Mouse (Mus musculus): Measurements from ENCODE around the gene Zfp991. TPM values are rescaled to one million over a fixed set of nuclear protein-coding genes. Genes with fewer than 3 reads are reported as not detected.
"Not testable (repeated sequence)": the region's sequence is repeated elsewhere in the genome, so short reads cannot be mapped to it uniquely, and the experiment has no call there.

Gene Zfp991
- polyA plus RNA-seq, 1 experiment from 2014 or later, result 1.9 TPM

- not testable (repeated sequence) for H3K4me2 ChIP-seq (replicated peaks; ENCODE audit: low read depth, low read length); H3K36me3 ChIP-seq (ENCODE audit: insufficient read depth, low read length); ATAC-seq; H3K9ac ChIP-seq (replicated peaks; ENCODE audit: low read depth); H3K4me3 ChIP-seq (ENCODE audit: low read depth, low read length); H3K27ac ChIP-seq (ENCODE audit: low read length); H3K4me1 ChIP-seq (ENCODE audit: insufficient read depth, low read depth, low read length); H3K27me3 ChIP-seq (replicated peaks; ENCODE audit: insufficient read depth, low read length); DNase-seq (ENCODE audit: low spot score)
- peaks cover 14% of the 10 kb centered on the region for H3K9me3 ChIP-seq (ENCODE audit: low read length)
- 85% methylated on average over 4 of the region's 4 CpGs for WGBS
Observed at GRCm38 (mm10) chr4:147125870-147126269, 6.0 kb upstream of the Zfp991 start.

DNA sequence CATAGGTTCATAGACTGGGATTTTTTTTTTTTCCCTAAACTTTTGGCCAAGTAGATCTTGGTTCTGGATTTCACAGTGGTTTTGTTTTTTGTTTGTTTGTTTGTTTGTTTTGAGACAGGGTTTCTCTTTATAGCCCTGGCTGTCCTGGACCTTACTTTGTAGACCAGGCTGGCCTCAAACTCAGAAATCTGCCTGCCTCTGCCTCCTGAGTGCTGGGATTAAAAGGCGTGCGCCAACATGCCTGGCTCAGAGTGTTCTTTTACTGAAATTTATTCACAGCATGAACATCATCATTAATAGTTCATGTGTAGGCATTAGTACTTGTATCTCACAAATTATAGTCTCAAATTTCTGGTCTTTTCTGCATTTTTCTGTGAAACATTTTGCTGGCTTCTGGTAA lies 5.4 kb upstream of the Zfp991 start:
- H3K27me3 ChIP-seq (replicated peaks; ENCODE audit: insufficient read depth, low read length); H3K4me3 ChIP-seq (ENCODE audit: low read depth, low read length); H3K4me1 ChIP-seq (ENCODE audit: insufficient read depth, low read depth, low read length); H3K36me3 ChIP-seq (ENCODE audit: insufficient read depth, low read length); H3K4me2 ChIP-seq (replicated peaks; ENCODE audit: low read depth, low read length); DNase-seq (ENCODE audit: low spot score); H3K9ac ChIP-seq (replicated peaks; ENCODE audit: low read depth); H3K27ac ChIP-seq (ENCODE audit: low read length); ATAC-seq: not testable (repeated sequence)
- H3K9me3 ChIP-seq (ENCODE audit: low read length), result peaks cover 14% of the 10 kb centered on the region
- 71% methylated on average over 2 of the region's 2 CpGs for WGBS

DNA sequence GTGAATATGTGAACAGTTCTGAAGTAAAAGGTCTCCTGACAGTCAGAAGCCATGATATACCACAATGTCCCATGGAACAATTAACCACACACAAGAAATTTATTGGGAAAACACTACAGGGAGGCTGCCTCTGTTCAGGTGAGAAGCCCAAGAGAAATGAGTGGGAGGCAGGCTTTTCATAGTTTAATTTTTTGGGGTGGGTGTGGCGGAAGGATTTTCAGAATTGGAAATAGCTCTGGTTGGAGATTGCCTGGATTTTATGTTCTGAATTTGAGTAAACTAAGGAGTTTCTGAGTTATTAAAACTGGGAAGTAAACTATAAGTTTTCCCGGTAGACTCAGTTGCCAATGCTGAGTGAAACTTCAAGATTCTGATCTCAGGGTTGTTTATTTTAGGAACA lies 4.7 kb upstream of the Zfp991 start:
- not testable (repeated sequence) for H3K4me2 ChIP-seq (replicated peaks; ENCODE audit: low read depth, low read length); H3K27ac ChIP-seq (ENCODE audit: low read length); H3K36me3 ChIP-seq (ENCODE audit: insufficient read depth, low read length); H3K9ac ChIP-seq (replicated peaks; ENCODE audit: low read depth); H3K4me1 ChIP-seq (ENCODE audit: insufficient read depth, low read depth, low read length); H3K27me3 ChIP-seq (replicated peaks; ENCODE audit: insufficient read depth, low read length); H3K4me3 ChIP-seq (ENCODE audit: low read depth, low read length); ATAC-seq
- H3K9me3 ChIP-seq (ENCODE audit: low read length), result peaks cover 14% of the 10 kb centered on the region
- DNase-seq (ENCODE audit: low spot score), result peak; percentile 4
- WGBS, result 80% methylated on average over 2 of the region's 2 CpGs

- H3K4me2 ChIP-seq (replicated peaks; ENCODE audit: low read depth, low read length); H3K27me3 ChIP-seq (replicated peaks; ENCODE audit: insufficient read depth, low read length); H3K36me3 ChIP-seq (ENCODE audit: insufficient read depth, low read length); H3K4me3 ChIP-seq (ENCODE audit: low read depth, low read length); H3K27ac ChIP-seq (ENCODE audit: low read length); H3K9me3 ChIP-seq (ENCODE audit: low read length); ATAC-seq; H3K9ac ChIP-seq (replicated peaks; ENCODE audit: low read depth); H3K4me1 ChIP-seq (ENCODE audit: insufficient read depth, low read depth, low read length): not testable (repeated sequence)
- peak; percentile 4 for DNase-seq (ENCODE audit: low spot score)
Observed at GRCm38 (mm10) chr4:147128152-147128551, 3.7 kb upstream of the Zfp991 start.

- not testable (repeated sequence) for H3K4me3 ChIP-seq (ENCODE audit: low read depth, low read length); H3K27me3 ChIP-seq (replicated peaks; ENCODE audit: insufficient read depth, low read length); H3K4me2 ChIP-seq (replicated peaks; ENCODE audit: low read depth, low read length); H3K36me3 ChIP-seq (ENCODE audit: insufficient read depth, low read length); ATAC-seq; H3K4me1 ChIP-seq (ENCODE audit: insufficient read depth, low read depth, low read length); H3K9me3 ChIP-seq (ENCODE audit: low read length); H3K9ac ChIP-seq (replicated peaks; ENCODE audit: low read depth); H3K27ac ChIP-seq (ENCODE audit: low read length)
- 53% methylated on average over 2 of the region's 2 CpGs for WGBS
- peak; percentile 4 for DNase-seq (ENCODE audit: low spot score)
Observed at GRCm38 (mm10) chr4:147133596-147133995, 1.8 kb downstream of the Zfp991 start.

- not testable (repeated sequence) for H3K4me1 ChIP-seq (ENCODE audit: insufficient read depth, low read depth, low read length); H3K4me3 ChIP-seq (ENCODE audit: low read depth, low read length); H3K9ac ChIP-seq (replicated peaks; ENCODE audit: low read depth); H3K4me2 ChIP-seq (replicated peaks; ENCODE audit: low read depth, low read length); H3K27me3 ChIP-seq (replicated peaks; ENCODE audit: insufficient read depth, low read length); H3K9me3 ChIP-seq (ENCODE audit: low read length); ATAC-seq; H3K36me3 ChIP-seq (ENCODE audit: insufficient read depth, low read length); DNase-seq (ENCODE audit: low spot score); H3K27ac ChIP-seq (ENCODE audit: low read length)
- WGBS, result 66% methylated on average over 4 of the region's 4 CpGs
Observed at GRCm38 (mm10) chr4:147141757-147142156, 9.9 kb downstream of the Zfp991 start.

- not testable (repeated sequence) for H3K27me3 ChIP-seq (replicated peaks; ENCODE audit: insufficient read depth, low read length); H3K36me3 ChIP-seq (ENCODE audit: insufficient read depth, low read length); H3K4me1 ChIP-seq (ENCODE audit: insufficient read depth, low read depth, low read length); H3K4me3 ChIP-seq (ENCODE audit: low read depth, low read length); H3K27ac ChIP-seq (ENCODE audit: low read length); H3K9ac ChIP-seq (replicated peaks; ENCODE audit: low read depth); H3K9me3 ChIP-seq (ENCODE audit: low read length); H3K4me2 ChIP-seq (replicated peaks; ENCODE audit: low read depth, low read length); ATAC-seq
- peak; percentile 0 for DNase-seq (ENCODE audit: low spot score)
- WGBS, result 89% methylated on average over 2 of the region's 2 CpGs
Observed at GRCm38 (mm10) chr4:147165282-147165681, 33.4 kb downstream of the Zfp991 start.

DNA sequence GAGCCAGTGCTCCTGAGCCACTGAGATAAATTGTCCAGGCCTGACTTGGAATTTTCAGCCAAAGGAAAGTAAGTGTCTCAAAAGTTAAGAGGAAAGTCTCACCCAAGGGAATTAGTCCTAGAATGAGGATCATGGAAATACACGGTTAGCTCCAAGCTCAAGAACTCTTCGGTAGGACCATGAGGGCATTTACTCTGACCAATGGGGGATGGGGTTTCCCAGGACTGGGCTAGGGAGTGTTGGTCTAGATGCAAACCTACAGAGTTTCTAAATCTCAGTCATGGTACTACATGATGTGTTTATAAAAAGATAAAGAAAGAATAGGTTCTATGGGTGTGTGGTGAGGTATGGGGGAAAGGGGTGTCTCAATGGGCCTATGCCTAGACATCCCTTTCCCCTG lies 38.7 kb downstream of the Zfp991 start:
- H3K4me3 ChIP-seq (ENCODE audit: low read depth, low read length); H3K27ac ChIP-seq (ENCODE audit: low read length); H3K9me3 ChIP-seq (ENCODE audit: low read length); H3K4me1 ChIP-seq (ENCODE audit: insufficient read depth, low read depth, low read length); H3K9ac ChIP-seq (replicated peaks; ENCODE audit: low read depth); H3K27me3 ChIP-seq (replicated peaks; ENCODE audit: insufficient read depth, low read length); ATAC-seq; H3K4me2 ChIP-seq (replicated peaks; ENCODE audit: low read depth, low read length); DNase-seq (ENCODE audit: low spot score); H3K36me3 ChIP-seq (ENCODE audit: insufficient read depth, low read length): not testable (repeated sequence)
- 95% methylated on average over 2 of the region's 2 CpGs for WGBS

DNA sequence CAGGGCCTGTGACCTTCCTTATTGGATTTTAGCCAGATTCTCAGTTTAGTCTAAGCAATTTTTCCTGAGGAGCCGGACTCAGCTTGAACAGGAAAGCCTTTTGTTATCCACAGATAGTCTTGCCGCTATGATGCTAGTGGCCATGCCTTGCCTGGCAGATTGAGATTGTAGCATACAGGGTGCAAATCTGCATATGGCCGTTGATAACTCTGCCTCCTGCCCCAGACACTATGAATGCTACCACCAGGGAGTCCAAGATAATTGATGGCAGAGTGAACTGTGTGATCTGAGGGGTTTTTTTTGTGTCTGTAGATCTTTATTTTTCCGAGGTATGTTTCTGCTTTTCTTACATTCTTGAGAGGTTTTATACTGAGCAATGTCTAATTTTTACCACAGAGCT lies 39.7 kb downstream of the Zfp991 start:
- H3K4me1 ChIP-seq (ENCODE audit: insufficient read depth, low read depth, low read length); H3K27ac ChIP-seq (ENCODE audit: low read length); H3K4me2 ChIP-seq (replicated peaks; ENCODE audit: low read depth, low read length); DNase-seq (ENCODE audit: low spot score); H3K36me3 ChIP-seq (ENCODE audit: insufficient read depth, low read length); H3K9ac ChIP-seq (replicated peaks; ENCODE audit: low read depth); H3K9me3 ChIP-seq (ENCODE audit: low read length); ATAC-seq; H3K27me3 ChIP-seq (replicated peaks; ENCODE audit: insufficient read depth, low read length); H3K4me3 ChIP-seq (ENCODE audit: low read depth, low read length): not testable (repeated sequence)
- WGBS, result no CpG with 5 or more reads among the region's 4 CpGs

- DNase-seq (ENCODE audit: low spot score); H3K9ac ChIP-seq (replicated peaks; ENCODE audit: low read depth); H3K4me3 ChIP-seq (ENCODE audit: low read depth, low read length); H3K9me3 ChIP-seq (ENCODE audit: low read length); H3K27me3 ChIP-seq (replicated peaks; ENCODE audit: insufficient read depth, low read length); H3K4me1 ChIP-seq (ENCODE audit: insufficient read depth, low read depth, low read length); H3K4me2 ChIP-seq (replicated peaks; ENCODE audit: low read depth, low read length); H3K36me3 ChIP-seq (ENCODE audit: insufficient read depth, low read length); H3K27ac ChIP-seq (ENCODE audit: low read length): not testable (repeated sequence)
- WGBS, result 86% methylated on average over 7 of the region's 12 CpGs
- ATAC-seq, result peak; percentile 25; the same call in 1 of the 2 replicates
Observed at GRCm38 (mm10) chr4:147176279-147176880, 44.5 kb downstream of the Zfp991 start.
